Mouse (Mus musculus) midbrain, embryonic 16.5 days (tissue): ENCODE measurements at regions not wholly inside any gene's neighbourhood (a gene's known extent, or its start where the extent isn't known, plus 50 kb on each side); places are given as distances from the start of the nearest gene placed in this dataset.

Experiments used
- ATAC-seq: fragments of 200-750 bp; cut with Nextera tagmentation; 2 replicates; pipeline ENCODE4 v1.8.0; 2017; ENCODE audit warnings: moderate TSS enrichment
- H3K27ac ChIP-seq: fragments of 300-500 bp; sonication (generic); 2 replicates; pipeline ENCODE4 v1.5.1; 2014; ENCODE audit warnings: mild to moderate bottlenecking, low read length, mixed read lengths
- H3K27me3 ChIP-seq: fragments of 300-500 bp; sonication (generic); 2 replicates; pipeline ENCODE4 v1.6.1; 2014; ENCODE audit warnings: low read depth, low read length, mixed read lengths; ENCODE audit not compliant: control insufficient read depth, insufficient read depth
- H3K36me3 ChIP-seq: fragments of 300-500 bp; sonication (generic); 2 replicates; pipeline ENCODE4 v1.6.1; 2014; ENCODE audit warnings: mild to moderate bottlenecking, low read length, moderate library complexity, mixed read lengths; ENCODE audit not compliant: control insufficient read depth, insufficient read depth
- H3K4me1 ChIP-seq: fragments of 300-500 bp; sonication (generic); 2 replicates; pipeline ENCODE4 v1.6.1; 2014; ENCODE audit warnings: mild to moderate bottlenecking, low read length, mixed read lengths; ENCODE audit not compliant: control insufficient read depth, insufficient read depth
- H3K4me2 ChIP-seq: fragments of 300-500 bp; sonication (generic); 2 replicates; pipeline ENCODE4 v1.6.1; 2014; ENCODE audit warnings: mild to moderate bottlenecking, low read length, mixed read lengths
- H3K4me3 ChIP-seq: fragments of 300-500 bp; sonication (generic); 2 replicates; pipeline ENCODE4 v1.5.1; 2014; ENCODE audit warnings: low read depth, mild to moderate bottlenecking, low read length, moderate library complexity, mixed read lengths
- H3K9ac ChIP-seq: fragments of 300-500 bp; sonication (generic); 2 replicates; pipeline ENCODE4 v1.6.1; 2014; ENCODE audit warnings: low read depth, low read length, mixed read lengths
- H3K9me3 ChIP-seq: fragments of 300-500 bp; sonication (generic); replicated peaks from 2 replicates; pipeline ENCODE4 v1.6.1; 2014; ENCODE audit warnings: mild to moderate bottlenecking, low read length, mixed read lengths; ENCODE audit not compliant: control insufficient read depth, poor library complexity, severe bottlenecking
- WGBS: fragments of 180-500 bp; shearing (Covaris S2); extraction: QIAGEN DNeasy Blood & Tissue Kit; methylation state at CpG from one replicate; pipeline ENCODE4 v1.1.7; 2014; 5-methylcytosine and 5-hydroxymethylcytosine counted together

- Histone ChIP-seq H3K27me3 (no peaks in the 10 kb centered on the region), H3K27ac (no peak overlapping the region), H3K4me1 (no peaks in the 10 kb centered on the region), H3K9me3 (no peaks in the 10 kb centered on the region), H3K36me3 (no peaks in the 10 kb centered on the region), H3K4me2 (no peak overlapping the region), H3K9ac (no peak overlapping the region), H3K4me3 (no peak overlapping the region)
- 92% methylated on average over 5 of the region's 5 CpGs for WGBS
- ATAC-seq, result no peak
These were observed 151.4 kb downstream of the Klf5 start for GRCm38 (mm10) chr14:99449870-99450269.

- 89% methylated on average over 11 of the region's 11 CpGs for WGBS
- no peak overlapping the region for H3K4me2 ChIP-seq
- no peak overlapping the region for H3K9ac ChIP-seq
- H3K27ac ChIP-seq, result no peak overlapping the region
- no peaks in the 10 kb centered on the region for H3K36me3 ChIP-seq
- H3K27me3 ChIP-seq, result no peaks in the 10 kb centered on the region
- H3K4me3 ChIP-seq, result no peak overlapping the region
- no peak for ATAC-seq
- no peaks in the 10 kb centered on the region for H3K4me1 ChIP-seq
- no peaks in the 10 kb centered on the region for H3K9me3 ChIP-seq
These were observed 152.8 kb downstream of the Klf5 start for GRCm38 (mm10) chr14:99451110-99451795.

DNA sequence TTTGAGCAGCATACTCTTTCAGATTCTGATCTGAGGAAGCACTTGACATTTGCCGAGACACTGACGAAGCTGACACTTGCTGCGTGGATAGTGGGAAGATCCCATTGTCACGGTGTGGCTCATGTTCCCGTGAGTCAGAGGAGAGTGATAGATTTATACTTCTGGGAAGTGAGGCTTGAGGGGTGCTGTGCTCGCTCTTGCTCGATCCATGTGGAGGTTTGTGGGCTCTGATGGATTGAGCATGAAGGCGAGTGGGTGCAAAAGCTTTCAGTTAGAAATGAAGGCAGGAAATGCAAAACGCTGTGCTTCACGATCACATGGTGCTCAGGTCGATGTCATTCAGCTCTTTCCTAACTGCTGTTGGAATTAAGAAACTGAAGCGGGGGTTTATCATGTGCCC is 155.4 kb downstream of the Klf5 start:
- Histone ChIP-seq H3K9me3 (no peaks in the 10 kb centered on the region), H3K27ac (no peak overlapping the region), H3K4me2 (no peak overlapping the region), H3K36me3 (no peaks in the 10 kb centered on the region), H3K4me1 (no peaks in the 10 kb centered on the region), H3K9ac (no peak overlapping the region), H3K4me3 (no peak overlapping the region), H3K27me3 (no peaks in the 10 kb centered on the region)
- WGBS, result 88% methylated on average over 12 of the region's 12 CpGs
- ATAC-seq, result no peak

GRCm38 (mm10) chr14:99456555-99456954 is 158.1 kb downstream of the Klf5 start:
- Histone ChIP-seq H3K4me3 (no peak overlapping the region), H3K4me1 (no peaks in the 10 kb centered on the region), H3K36me3 (no peaks in the 10 kb centered on the region), H3K9me3 (no peaks in the 10 kb centered on the region), H3K27me3 (no peaks in the 10 kb centered on the region), H3K4me2 (no peak overlapping the region), H3K27ac (no peak overlapping the region), H3K9ac (no peak overlapping the region)
- WGBS, result 90% methylated on average over 10 of the region's 10 CpGs
- no peak for ATAC-seq

DNA sequence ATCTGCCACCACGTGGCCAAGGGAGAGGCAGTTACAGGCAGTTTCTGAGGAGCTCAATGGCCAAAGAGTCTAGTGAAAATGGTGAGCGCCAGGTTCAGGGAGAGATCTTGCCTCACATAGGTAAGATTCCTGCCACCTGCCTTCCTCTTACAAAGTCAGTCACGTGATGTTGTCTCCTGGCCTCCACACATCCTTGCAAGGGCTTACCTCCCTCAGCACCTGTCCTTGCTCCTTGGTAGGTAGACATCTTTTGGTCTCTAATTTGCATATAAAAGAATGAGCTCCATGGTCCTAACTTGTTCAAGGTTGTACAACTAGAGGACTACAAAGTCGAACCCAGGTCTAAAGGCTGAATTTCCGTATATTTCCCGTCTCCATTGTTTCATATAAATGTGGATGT is 159.1 kb downstream of the Klf5 start:
- Histone ChIP-seq H3K27ac (no peak overlapping the region), H3K4me2 (no peak overlapping the region), H3K36me3 (no peaks in the 10 kb centered on the region), H3K4me1 (no peaks in the 10 kb centered on the region), H3K9me3 (no peaks in the 10 kb centered on the region), H3K27me3 (no peaks in the 10 kb centered on the region), H3K9ac (no peak overlapping the region), H3K4me3 (no peak overlapping the region)
- 90% methylated on average over 6 of the region's 6 CpGs for WGBS
- ATAC-seq, result no peak

DNA sequence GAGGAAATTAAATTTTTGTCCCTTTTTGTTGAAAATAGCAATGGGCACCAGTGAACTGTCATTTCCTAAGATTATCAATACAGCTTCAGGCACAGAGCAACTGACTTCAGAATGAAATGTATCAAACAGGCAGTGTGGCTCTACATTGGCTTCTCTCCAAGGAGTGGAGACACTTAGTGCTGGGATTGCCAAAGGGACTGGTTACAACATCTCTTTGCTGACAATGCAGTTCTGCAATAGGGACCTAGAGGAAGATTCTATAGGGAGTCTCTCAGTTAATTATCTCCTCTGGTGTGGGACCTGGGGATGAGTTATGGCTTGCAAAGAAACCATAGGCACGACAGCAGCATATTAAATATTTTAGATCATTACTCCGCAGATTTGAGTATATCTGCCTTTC is 173.6 kb downstream of the Klf5 start:
- no peak overlapping the region for H3K4me2 ChIP-seq
- H3K4me3 ChIP-seq, result no peak overlapping the region
- 87% methylated on average over 2 of the region's 2 CpGs for WGBS
- H3K27me3 ChIP-seq, result no peaks in the 10 kb centered on the region
- no peaks in the 10 kb centered on the region for H3K9me3 ChIP-seq
- no peaks in the 10 kb centered on the region for H3K4me1 ChIP-seq
- H3K36me3 ChIP-seq, result no peaks in the 10 kb centered on the region
- no peak overlapping the region for H3K9ac ChIP-seq
- H3K27ac ChIP-seq, result no peak overlapping the region
- no peak for ATAC-seq

DNA sequence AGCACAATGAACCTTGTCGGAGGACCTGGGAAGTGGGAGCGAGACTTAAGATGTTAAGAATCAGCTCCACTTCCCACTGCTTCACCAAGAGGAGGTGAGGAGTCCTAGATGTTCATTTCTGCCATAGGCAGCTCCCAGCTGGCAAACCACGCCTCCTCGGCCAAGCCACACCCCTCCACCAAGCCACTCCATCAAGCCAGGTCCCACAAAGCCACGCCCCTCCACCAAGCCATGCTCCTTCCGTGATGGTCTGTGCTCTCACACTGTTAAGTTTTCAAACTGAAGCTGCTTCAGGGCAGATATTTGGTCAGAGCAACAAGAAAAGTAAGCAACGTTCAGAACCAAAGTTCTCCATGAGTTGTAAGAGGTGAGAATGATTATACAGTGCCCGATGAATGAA is 176.8 kb downstream of the Klf5 start:
- H3K27me3 ChIP-seq, result no peaks in the 10 kb centered on the region
- 71% methylated on average over 8 of the region's 8 CpGs for WGBS
- no peak for ATAC-seq
- H3K9ac ChIP-seq, result no peak overlapping the region
- H3K4me3 ChIP-seq, result no peak overlapping the region
- no peaks in the 10 kb centered on the region for H3K4me1 ChIP-seq
- no peaks in the 10 kb centered on the region for H3K9me3 ChIP-seq
- no peak overlapping the region for H3K4me2 ChIP-seq
- H3K36me3 ChIP-seq, result no peaks in the 10 kb centered on the region
- no peak overlapping the region for H3K27ac ChIP-seq

GRCm38 (mm10) chr14:99480325-99481077 is 182.0 kb downstream of the Klf5 start:
- Histone ChIP-seq H3K9me3 (no peaks in the 10 kb centered on the region), H3K27ac (no peak overlapping the region), H3K36me3 (no peaks in the 10 kb centered on the region), H3K4me2 (no peak overlapping the region), H3K4me3 (no peak overlapping the region), H3K4me1 (no peaks in the 10 kb centered on the region), H3K27me3 (no peaks in the 10 kb centered on the region), H3K9ac (no peak overlapping the region)
- ATAC-seq, result no peak
- 63% methylated on average over 10 of the region's 10 CpGs for WGBS

- H3K4me2 ChIP-seq, result no peak overlapping the region
- WGBS, result 79% methylated on average over 6 of the region's 6 CpGs
- no peak for ATAC-seq
These were observed 189.5 kb downstream of the Klf5 start for GRCm38 (mm10) chr14:99487981-99488380.

More at GRCm38 (mm10) chr14:99487981-99488380, 189.5 kb downstream of the Klf5 start:
- Histone ChIP-seq H3K4me1 (no peaks in the 10 kb centered on the region), H3K4me3 (no peak overlapping the region), H3K27ac (no peak overlapping the region), H3K9ac (no peak overlapping the region), H3K9me3 (no peaks in the 10 kb centered on the region), H3K36me3 (no peaks in the 10 kb centered on the region), H3K27me3 (no peaks in the 10 kb centered on the region)
